Mouse (Mus musculus) induced T-regulatory cell, adult 2 months (primary cell): ENCODE measurements around the gene Msmb.
"Not testable (repeated sequence)": the region's sequence is repeated elsewhere in the genome, so short reads cannot be mapped to it uniquely, and the experiment has no call there.

ENCODE experiments used
- DNase-seq: peaks from one replicate; pipeline ENCODE4 v3.0.0-alpha.2; 2012; ENCODE audit warnings: low read depth

The Msmb gene

DNA sequence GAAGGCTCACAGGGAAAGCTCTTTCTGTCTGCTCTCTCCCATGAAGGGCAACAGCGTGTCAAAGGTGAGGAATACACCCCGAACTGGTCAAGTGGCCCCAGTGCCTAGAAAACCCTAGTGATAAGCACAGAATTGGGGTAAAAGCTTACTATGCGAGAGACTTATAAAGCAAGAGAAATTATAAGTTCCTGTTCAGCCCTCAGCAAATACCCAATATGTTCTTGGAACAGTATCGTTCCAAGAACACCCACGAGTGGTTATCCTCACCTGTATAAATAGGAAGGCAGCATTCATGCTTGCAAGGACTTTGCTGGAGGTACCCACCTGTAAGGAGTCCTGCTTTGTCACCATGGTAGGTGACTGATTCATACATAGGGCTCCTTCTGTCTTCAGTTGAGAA is at the start of gene Msmb:
Msmb (plus strand) TSS at position 301 of the 400 bp plus-strand sequence.
- no peak for DNase-seq

DNA sequence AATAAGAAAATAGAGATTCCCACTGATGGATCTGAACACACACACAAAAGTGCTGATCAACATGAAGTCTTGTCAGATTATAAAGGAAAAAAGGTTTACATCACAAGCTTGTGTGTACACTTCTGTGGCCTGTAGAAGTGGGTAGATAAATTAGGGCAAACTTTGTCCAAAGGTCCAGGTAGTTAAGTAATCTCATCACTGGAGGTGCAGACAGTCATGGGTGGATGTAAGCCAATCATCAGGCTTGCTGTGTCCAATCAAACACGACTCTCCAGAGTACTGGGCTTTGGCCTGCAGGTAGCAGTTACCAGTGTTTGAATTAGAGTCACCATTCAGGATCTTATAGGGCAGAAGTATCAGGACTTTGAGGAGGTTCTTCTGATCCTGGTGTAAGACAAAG is 48.8 kb upstream of the Msmb start:
- no peak for DNase-seq

- DNase-seq, result no peak
These were observed 48.2 kb upstream of the Msmb start for GRCm38 (mm10) chr14:32093500-32094117.

DNA sequence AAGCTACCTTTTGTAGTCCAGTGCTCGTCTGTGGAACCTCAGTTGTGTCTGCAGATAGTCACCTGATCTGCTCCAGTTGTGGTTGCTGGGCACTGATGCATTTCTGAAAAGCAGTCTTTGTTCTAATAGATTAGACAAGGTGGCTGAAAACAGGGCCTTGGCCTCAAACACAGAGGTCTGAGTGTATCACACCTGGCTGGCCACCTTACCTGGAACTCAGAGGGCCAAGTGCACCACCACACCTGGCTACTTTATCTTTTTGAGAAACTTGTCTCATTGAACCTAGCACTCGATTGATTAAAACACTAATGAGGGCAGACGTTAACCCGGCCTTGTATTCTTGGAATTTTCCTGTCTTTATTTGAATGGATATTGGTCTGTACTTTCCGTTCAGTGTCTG is 46.2 kb upstream of the Msmb start:
- DNase-seq, result no peak

GRCm38 (mm10) chr14:32096740-32097139 is 45.1 kb upstream of the Msmb start:
- DNase-seq, result no peak

GRCm38 (mm10) chr14:32097691-32098090 is 44.1 kb upstream of the Msmb start:
- DNase-seq, result no peak

DNA sequence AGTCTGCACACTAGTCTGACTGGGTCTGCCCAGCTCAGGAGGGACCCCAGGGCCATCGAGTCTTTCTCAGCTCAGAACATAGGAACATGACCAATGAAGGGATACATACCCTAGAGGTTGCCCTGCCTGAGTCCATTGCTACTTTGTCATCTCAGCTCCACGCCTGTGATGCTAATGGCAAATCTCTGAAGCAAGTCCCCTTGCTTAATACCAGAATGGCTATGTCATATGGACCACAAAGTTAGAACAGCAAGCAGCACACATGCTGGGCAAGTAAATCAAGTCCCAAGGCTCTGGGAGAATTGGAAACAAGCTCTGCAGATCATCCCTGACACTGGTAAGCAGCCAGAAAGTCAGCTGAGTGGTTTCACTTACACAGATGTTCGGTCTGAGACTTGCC is 42.9 kb upstream of the Msmb start:
- DNase-seq, result no peak

- DNase-seq, result no peak
These were observed 38.3 kb upstream of the Msmb start for GRCm38 (mm10) chr14:32103556-32103955.

GRCm38 (mm10) chr14:32105663-32106062 is 36.2 kb upstream of the Msmb start:
- no peak for DNase-seq

GRCm38 (mm10) chr14:32106911-32107310 is 34.9 kb upstream of the Msmb start:
- no peak for DNase-seq

GRCm38 (mm10) chr14:32112124-32112523 is 29.7 kb upstream of the Msmb start:
- peak; percentile 7 for DNase-seq

DNA sequence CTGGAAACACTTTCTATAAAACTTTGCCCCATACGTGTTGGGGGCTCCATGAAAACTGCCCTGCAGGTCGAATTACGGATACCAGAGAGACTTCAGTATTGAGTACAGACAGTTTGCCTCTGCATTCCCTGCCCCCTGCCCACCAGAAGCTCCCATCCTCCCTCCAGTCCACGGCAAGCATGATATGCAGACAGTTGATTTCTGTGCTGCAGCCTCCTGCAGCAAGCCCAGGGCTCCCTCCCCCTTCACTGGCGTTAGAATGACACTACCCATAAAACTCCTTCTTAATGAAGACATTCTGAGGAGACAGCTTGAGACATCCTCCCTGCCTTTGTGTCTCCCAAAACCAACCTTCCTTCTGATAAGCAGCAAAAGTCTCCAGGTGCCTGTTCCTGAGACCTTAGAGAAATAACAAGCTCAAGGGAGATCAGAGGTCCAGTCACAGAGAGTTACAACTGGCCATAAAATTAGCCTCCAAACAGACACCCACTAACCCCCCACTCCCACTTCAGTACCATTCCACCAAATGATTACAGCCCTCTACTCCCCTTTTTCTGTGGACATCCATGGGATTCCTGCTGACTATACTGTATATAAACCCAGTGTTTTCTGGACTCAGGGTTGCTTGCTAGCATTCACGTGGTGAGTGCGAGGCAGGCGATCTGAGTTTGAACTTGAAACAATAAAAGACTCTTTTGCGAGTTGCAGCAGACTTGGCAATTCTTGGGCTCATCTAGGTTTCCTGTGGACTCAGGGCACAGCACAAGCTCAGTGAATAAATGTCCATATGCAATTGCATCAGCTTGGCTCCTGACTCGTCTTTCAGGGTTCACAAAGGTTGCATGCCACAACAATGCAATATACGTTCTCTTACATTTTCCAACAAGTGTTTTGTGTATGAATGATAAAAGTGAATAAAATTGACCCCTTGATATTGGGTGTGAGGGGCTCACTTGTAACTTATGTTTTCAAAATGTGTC is 20.6 kb upstream of the Msmb start:
- DNase-seq, result no peak

DNA sequence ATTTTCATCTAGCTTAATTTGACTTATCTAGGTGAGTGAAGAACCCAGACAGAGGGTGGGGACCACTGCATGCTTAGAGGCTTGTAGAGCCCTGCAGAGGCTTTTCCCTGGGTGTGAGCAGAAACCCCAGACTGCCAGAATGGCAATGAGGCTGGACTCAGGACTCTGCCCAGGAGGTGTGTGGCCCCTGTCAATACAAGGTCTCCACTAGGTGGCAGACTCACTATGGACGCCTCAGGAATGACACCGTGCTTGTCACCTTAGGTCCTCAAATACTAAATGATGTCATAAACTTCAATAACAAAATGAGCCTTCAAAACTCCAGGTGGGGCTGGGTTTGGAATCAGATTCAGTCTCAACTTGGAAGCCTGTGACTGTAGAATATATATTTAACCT is 19.9 kb upstream of the Msmb start:
- DNase-seq, result peak; percentile 64

- no peak for DNase-seq
These were observed 17.6 kb upstream of the Msmb start for GRCm38 (mm10) chr14:32124261-32124660.

- not testable (repeated sequence) for DNase-seq
These were observed 16.6 kb upstream of the Msmb start for GRCm38 (mm10) chr14:32125256-32125655.

- DNase-seq, result no peak
These were observed 13.4 kb upstream of the Msmb start for GRCm38 (mm10) chr14:32128409-32128808.

GRCm38 (mm10) chr14:32131836-32132235 is 10.0 kb upstream of the Msmb start:
- no peak for DNase-seq

GRCm38 (mm10) chr14:32134293-32134692 is 7.5 kb upstream of the Msmb start:
- DNase-seq, result no peak

- not testable (repeated sequence) for DNase-seq
These were observed 5.4 kb upstream of the Msmb start for GRCm38 (mm10) chr14:32136467-32136866.

DNA sequence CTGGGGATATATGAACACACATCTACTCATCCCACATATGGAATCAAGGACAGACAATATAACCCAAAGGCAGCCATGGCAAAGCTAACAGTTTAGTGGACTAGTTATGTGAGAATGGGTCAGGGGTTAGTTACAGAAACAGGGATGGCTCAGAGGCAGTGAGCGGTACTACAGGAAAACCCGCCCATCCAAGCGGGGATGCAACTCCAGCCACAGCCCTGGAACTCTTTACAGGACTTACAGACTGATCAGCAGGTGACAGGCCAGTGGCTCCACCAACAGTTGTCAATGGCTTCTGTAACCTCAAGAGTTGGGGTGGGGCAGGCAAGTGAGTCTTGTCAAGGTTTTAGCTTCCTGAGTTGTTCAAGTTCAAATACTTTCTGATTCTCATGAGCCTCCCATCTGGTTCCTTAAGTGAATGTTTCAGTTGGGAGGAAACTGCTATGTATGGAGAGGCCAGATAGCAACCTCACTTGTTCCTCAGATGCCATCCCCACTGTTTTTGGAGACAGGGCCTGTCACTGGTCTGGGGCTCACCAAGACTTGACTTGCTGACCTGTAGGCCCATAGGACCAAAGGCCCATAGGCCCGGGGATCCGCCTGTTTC is 1.4 kb upstream of the Msmb start:
- no peak for DNase-seq

DNA sequence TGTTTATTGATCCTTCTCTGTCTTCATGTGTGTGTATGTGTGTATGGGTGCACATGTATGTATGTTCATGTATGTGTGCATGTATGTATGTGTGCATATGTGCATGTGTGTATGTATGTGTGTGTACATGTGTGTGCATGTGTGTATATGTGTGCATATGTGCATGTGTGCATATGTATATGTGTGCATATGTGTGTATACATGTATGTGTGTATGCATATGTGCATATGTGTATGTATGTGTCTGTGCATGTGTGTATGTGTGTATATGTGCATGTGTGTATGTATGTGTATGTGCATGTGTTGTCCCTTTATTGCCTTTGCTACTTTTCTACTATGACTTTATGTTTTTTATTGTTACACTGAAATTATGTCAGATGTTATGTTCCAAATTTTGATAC is 2.9 kb downstream of the Msmb start:
- DNase-seq, result no peak

GRCm38 (mm10) chr14:32145401-32145800 is 3.6 kb downstream of the Msmb start:
- no peak for DNase-seq
